Mouse (Mus musculus) adrenal gland, postnatal 10 days (tissue): ENCODE results near the gene Gstm5. TPM values are rescaled to one million over a fixed set of nuclear protein-coding genes. Genes with fewer than 3 reads are reported as not detected.
"Not testable (repeated sequence)": the region's sequence is repeated elsewhere in the genome, so short reads cannot be mapped to it uniquely, and the experiment has no call there.

Experiments used
- DNase-seq: peaks from one replicate; pipeline ENCODE4 v3.0.0; 2021; ENCODE audit warnings: mixed read lengths
- total RNA-seq, 2 experiments: library from RNA; stranded (reverse); gene quantifications; 2 replicates each; pipeline ENCODE4 v1.2.3; 2021

Gene Gstm5
- total RNA-seq, 2 experiments from 2014 or later, result 30.1 to 32.3 TPM

GRCm38 (mm10) chr3:107873335-107874251 lies 22.0 kb upstream of the Gstm5 start:
- DNase-seq, result no peak

GRCm38 (mm10) chr3:107875231-107875630 lies 20.4 kb upstream of the Gstm5 start:
- no peak for DNase-seq

- no peak for DNase-seq
These were observed 18.6 kb upstream of the Gstm5 start, which contains the start of gene Eps8l3 for GRCm38 (mm10) chr3:107877005-107877404. Gene Eps8l3 (plus strand): TSS chr3:107877229.

GRCm38 (mm10) chr3:107877747-107878736 lies 17.6 kb upstream of the Gstm5 start:
- DNase-seq, result no peak

- DNase-seq, result peak; percentile 55
These were observed 7.7 kb upstream of the Gstm5 start for GRCm38 (mm10) chr3:107887674-107888495.

GRCm38 (mm10) chr3:107889236-107889635 lies 6.4 kb upstream of the Gstm5 start:
- DNase-seq, result not testable (repeated sequence)

GRCm38 (mm10) chr3:107895194-107895719 lies 364 bp upstream of the Gstm5 start:
- no peak for DNase-seq

GRCm38 (mm10) chr3:107898691-107899090 lies 3.1 kb downstream of the Gstm5 start:
- DNase-seq, result no peak

- DNase-seq, result no peak
These were observed 5.5 kb downstream of the Gstm5 start for GRCm38 (mm10) chr3:107900955-107901673.

GRCm38 (mm10) chr3:107905942-107906341 lies 10.3 kb downstream of the Gstm5 start:
- no peak for DNase-seq

GRCm38 (mm10) chr3:107916674-107917073 lies 21.1 kb downstream of the Gstm5 start:
- DNase-seq, result no peak

- DNase-seq, result no peak
These were observed 21.5 kb downstream of the Gstm5 start for GRCm38 (mm10) chr3:107917097-107917496.

- DNase-seq, result peak; percentile 75
These were observed 22.3 kb downstream of the Gstm5 start for GRCm38 (mm10) chr3:107917783-107918408.

- DNase-seq, result no peak
These were observed 24.7 kb downstream of the Gstm5 start for GRCm38 (mm10) chr3:107920348-107920747.

GRCm38 (mm10) chr3:107925335-107925734 lies 29.7 kb downstream of the Gstm5 start:
- no peak for DNase-seq

- no peak for DNase-seq
These were observed 32.2 kb downstream of the Gstm5 start for GRCm38 (mm10) chr3:107927841-107928240.

GRCm38 (mm10) chr3:107928691-107929090 lies 33.1 kb downstream of the Gstm5 start:
- DNase-seq, result no peak

GRCm38 (mm10) chr3:107929243-107929642 lies 33.6 kb downstream of the Gstm5 start:
- DNase-seq, result no peak

GRCm38 (mm10) chr3:107929731-107930130 lies 34.1 kb downstream of the Gstm5 start:
- no peak for DNase-seq

- no peak for DNase-seq
These were observed 35.5 kb downstream of the Gstm5 start for GRCm38 (mm10) chr3:107931134-107931533.
